Mouse (Mus musculus): ENCODE data around the gene Rbfox2.

Gene Rbfox2

DNA sequence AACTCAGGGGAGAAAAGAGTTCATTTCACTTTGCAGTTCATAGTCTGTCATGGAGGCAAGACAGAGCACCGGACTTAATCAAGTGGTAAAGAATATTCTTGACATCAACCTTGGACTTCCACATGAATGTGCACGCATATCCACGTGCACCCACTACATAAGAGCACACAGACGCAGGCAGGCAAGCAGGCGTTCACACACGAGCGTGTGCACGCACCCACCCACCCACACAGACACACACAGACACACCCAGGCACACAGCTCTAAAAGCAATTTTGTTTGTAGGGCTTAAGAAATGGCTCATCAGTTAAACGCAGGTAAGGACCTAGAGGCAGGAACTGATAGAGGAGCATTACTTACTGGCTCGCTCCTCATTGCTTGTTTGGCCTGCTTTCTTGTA lies 172.3 kb downstream of the Rbfox2 start:
- no peak for DNase-seq

DNA sequence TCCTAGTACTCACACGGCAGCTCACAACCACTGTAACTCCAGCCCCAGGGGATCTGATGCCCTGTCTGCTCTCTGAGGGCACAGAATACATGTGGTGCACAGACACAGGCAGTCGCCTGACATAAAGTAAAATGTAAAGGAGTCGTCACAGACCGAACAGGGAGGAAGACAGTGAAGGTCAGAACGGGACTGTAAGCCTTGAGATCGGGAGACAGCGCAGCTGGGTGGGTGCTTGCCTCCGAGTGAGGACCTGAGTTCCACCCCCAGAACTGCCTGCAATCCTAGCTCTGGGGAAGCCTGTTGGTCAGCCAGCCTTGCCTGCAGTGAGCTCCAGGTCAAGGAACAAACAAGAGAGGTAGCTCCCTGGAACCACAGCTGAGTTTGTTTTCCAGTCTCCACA lies 177.7 kb downstream of the Rbfox2 start:
- DNase-seq: no peak

DNA sequence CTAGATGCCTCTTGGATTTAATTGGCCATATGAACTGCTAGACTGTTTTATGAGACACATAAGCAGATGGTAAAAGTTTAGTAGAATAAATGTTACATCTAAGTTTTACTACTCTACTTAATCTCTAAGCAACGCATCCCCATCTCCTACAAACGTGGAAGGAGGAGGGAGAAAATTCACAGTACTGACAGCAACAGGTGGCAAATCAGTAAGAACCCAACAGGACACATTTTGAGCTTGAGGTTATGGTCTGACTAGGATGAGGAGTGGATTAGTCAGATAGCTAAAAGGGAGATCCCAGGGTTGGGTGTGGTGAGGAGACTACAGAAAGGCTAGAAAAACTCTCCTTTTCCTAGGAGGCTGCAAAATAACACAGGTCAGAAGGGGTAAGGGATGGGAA lies 179.1 kb downstream of the Rbfox2 start:
- DNase-seq: no peak

DNA sequence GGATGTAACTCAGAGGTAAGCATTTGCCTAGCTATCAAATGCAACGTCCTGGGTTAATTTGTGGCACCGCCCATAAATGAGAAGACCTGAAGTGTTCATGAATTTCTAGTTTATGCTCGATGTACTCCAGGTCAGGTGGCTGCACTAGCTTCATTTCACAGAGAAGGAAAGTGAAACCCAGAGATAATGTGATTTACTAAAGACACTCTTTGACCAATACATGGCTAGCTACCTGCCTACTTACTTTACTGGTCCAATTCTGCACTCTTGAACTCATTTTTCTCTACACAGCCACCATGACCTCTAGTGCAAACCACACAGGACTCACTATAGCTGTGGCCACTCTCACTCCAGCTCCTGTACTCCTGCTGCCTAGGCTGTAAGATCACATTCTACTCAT lies 180.1 kb downstream of the Rbfox2 start:
- no peak for DNase-seq

DNA sequence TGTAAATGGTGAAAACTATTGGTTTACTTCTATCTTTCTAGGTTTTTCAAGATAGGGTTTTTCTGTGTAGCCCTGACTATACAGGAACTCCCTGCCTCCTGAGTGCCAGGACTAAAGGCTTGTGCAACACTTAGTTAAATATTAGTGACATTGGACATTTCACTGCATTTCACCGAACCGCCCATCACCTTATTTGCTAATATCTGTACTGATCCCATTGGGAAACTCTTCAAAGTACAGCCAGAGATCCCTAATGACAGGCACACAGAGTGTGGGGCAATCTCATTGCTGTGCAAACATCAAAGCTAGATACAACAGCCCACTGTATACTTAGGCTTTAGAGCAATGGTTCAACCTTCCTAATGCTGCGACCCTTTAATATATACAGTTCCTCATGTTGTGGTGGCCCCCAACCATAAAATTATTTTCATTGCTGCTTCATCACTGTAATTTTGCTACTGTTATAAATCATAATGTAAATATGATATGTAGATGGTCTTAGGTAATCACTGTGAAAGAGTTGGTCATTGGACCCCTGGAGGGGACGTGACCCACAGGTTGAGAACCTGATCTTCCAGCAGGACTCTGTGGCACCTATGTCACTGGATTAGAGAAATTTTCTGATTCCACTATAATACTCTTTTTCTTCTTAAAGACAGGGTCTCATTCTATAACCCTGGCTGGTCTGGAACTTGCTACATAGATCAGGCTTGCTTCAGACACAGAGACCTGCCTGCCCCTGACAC lies 182.3 kb downstream of the Rbfox2 start:
- no peak for DNase-seq

DNA sequence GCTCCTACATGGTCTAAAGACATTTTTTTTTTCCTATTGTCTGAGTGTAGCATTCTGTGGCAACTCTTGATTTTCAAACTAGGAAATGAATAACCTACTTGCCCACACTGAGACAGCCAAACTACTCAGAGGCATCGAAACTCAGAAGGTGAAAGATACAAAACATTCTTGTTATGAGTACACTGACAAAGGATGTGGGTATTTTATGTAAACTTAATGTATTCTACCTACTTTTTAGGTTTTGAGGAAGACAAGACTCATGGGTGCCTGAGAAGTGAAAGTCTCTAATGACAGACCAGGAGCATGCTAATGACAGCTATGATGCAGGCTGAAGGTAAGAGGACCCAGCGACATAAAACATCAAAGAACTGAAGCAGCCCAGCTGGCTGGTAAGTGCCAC lies 184.0 kb downstream of the Rbfox2 start:
- no peak for DNase-seq

DNA sequence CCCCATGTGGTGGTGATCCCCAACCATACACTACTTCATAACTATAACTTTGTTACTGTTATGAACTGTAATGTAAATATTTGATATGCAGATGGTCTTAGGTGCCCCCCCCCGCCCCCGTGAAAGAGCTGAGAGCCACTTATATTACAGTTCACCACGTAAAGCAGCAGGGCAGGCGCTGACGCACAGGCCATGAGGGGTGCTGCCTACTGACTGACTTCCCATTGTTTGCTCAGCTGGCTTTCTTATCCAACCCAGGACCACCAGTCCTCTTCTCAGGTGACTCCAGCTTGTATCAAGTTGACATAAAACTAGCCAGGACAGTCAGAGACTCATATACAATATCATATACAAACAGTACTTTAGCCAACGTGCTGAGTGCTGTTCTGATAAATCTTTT lies 184.6 kb downstream of the Rbfox2 start:
- DNase-seq: no peak

GRCm38 (mm10) chr15:77119666-77120065 lies 187.1 kb downstream of the Rbfox2 start:
- no peak for DNase-seq

DNA sequence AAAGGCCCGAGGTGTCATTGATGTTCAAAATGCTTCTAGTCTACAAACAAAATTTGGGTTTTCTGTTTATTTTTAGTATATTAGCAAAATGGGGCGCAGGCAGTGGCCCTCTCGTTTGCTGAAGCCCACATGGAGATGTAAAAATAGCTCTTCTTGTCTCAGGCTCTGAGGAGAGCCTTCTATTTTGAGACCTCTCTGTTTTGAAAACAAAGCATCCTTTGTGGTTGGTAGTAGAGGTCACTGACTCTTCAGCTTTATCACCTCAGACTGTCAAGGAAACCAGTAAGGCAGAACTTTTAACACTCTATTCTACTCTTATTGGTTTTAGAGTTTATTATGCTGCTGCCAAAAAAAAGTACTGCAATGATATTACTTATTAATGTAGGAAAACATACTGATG lies 189.6 kb downstream of the Rbfox2 start:
- no peak for DNase-seq

DNA sequence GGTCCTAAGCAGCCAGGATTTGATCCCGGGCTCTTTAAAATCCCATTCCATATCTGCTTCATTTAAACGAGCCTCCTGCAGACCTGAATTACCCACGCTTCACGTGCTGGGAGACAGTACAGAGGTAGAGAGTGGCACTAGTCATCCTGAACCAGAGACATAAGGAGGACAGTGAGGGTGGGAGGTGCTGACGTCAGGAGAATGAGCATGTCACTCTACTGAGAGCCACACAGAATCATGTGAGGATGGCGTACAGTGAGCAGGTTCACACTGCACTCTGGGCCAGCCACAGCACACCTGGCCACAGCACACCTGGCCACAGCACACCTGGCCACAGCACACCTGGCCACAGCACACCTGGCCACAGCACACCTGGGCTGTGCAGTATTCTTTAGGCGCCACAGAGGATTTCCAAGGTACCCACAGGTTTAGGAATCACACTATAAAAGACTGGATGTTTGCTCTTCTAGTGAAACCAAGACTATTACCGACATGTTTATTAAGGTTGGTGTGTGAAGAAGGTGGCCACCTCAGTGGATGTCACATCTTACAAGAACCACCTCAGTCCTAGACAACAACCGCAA lies 190.6 kb downstream of the Rbfox2 start:
- no peak for DNase-seq

DNA sequence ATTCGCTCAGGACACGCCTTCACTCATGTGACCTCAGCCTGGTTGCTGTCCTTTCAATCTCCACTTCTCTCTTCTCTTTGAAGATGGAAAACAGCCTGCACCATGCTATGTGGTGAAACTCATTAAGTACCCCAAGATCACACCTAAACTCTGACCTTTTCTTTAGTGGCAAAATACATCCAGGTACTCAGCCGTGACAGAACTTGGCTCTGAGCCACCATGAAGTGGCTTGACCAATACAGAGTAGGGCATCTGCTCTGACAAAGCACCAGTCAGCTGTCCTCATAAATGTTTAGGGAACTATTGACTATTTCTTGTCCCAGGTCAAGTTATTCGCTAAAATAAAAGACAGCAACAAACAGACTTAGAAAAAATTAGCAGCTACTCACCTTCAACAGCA lies 191.3 kb downstream of the Rbfox2 start:
- no peak for DNase-seq

GRCm38 (mm10) chr15:77113591-77113990 lies 193.2 kb downstream of the Rbfox2 start:
- no peak for DNase-seq

DNA sequence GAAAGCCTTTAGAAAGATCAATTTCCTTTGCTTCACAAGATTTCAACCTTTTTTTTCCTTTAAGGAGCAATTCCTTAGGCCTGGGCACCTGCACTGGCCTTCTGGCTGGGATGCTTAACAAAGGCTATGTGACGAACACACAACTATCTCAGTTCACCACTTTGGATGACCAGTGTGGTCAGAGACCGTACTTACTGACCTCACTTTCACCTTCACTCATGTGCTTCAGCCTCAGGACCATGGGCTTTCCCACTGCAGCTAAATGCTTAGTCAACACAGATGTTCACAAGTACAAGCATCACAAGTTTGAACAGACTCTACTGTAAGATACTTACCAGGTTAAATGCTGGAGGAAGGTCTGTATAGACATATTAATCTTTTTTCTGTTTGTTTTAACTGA lies 194.4 kb downstream of the Rbfox2 start:
- no peak for DNase-seq

DNA sequence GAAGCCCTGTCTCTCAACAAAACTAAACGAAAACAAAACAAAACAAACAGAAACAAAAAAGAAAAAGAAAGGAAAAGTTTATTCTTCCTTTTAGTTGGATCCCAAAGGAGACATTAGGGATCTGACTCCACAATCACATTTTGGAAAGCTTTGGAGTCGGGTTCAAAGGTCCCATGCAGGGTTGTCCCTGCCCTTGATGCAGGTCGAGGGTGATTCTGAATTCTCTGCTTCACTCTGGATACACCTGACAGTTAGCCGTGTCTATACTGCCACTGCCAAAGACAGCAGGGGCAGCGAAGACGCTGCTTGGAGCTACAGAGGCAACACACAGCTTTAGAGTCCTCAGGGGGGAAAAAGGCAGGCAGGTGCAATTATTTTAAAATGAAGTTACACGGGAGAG lies 194.9 kb downstream of the Rbfox2 start:
- DNase-seq: no peak

- DNase-seq: no peak
These were observed 196.4 kb downstream of the Rbfox2 start for GRCm38 (mm10) chr15:77110452-77110851.

- DNase-seq: no peak
These were observed 199.5 kb downstream of the Rbfox2 start for GRCm38 (mm10) chr15:77107169-77107908.

DNA sequence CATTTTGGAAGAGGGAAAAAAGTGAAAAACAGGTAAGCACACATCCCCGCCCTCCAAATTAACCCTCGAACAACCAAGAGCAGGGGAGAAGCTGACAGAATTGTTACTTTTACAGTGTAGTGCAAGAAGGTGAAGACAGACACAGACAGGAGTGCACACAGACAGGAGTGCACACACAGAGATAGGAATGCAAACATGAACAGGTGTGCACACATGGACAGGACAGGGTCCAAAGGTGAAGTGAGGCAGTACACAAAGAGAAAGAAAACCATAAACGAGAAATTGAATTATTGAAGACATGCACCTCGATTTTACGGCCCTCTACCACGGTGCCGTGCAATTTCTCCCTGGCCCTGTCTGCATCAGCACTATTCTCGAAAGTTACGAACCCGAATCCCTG lies 201.5 kb downstream of the Rbfox2 start:
- no peak for DNase-seq

DNA sequence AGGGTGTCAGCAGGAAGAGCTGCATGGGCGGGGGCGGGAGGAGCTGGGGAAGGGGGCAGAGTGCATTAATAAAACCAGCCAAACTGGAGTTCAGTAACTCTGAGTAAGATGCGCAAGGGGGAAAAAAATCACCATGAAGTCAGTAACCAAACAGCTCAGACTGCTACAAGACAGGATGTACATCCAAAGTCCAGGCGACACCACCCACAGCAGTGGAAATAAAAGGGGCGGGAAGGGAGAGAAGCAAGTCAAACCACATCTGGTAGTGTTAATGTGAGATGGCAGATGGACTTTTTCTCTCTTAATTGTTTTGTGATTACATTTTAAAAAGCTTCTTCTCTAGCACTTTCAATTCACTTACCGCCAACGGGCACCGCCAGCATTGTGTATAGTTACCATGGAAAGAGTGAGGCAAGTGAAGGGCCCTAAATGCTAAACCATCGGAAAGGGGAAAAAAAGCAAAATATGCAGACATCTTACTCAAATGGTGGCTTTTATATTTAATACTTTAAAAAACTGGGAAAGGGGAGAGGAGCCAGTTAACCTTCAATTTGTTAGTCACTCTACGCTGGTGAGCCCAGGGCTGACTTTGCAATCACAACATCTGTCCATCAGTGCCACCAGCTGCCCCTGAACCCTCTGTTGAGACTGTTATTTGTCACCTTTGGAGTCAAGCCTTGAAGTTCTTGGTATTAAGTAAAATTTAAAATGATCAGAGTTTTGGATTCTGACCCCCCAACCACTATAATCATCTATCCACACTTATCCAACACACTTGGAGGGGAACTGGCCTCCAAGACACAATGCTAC lies 202.2 kb downstream of the Rbfox2 start:
- DNase-seq: no peak

DNA sequence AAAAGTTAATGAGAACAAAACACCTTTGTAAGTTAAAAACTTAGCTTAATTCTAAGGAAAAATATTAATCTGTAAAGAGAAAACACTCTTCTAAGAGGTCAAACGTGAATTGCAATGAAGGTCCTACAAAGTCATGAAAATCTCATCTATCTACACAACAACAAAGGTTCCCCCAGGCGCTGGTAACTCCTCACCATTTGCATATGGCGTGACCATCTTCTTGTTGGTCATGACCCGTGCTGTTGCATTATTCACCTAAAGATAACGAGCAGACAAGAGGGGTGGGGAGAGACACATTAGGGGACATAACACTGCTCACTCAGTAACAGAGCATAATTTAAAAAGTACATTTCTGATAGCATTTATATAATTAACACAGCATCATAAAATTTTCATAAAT lies 204.1 kb downstream of the Rbfox2 start:
- DNase-seq: no peak

- no peak for DNase-seq
These were observed 207.0 kb downstream of the Rbfox2 start for GRCm38 (mm10) chr15:77099756-77100155.

- no peak for DNase-seq
These were observed 209.4 kb downstream of the Rbfox2 start for GRCm38 (mm10) chr15:77097358-77097757.

- DNase-seq: no peak
These were observed 211.6 kb downstream of the Rbfox2 start for GRCm38 (mm10) chr15:77095216-77095615.

DNA sequence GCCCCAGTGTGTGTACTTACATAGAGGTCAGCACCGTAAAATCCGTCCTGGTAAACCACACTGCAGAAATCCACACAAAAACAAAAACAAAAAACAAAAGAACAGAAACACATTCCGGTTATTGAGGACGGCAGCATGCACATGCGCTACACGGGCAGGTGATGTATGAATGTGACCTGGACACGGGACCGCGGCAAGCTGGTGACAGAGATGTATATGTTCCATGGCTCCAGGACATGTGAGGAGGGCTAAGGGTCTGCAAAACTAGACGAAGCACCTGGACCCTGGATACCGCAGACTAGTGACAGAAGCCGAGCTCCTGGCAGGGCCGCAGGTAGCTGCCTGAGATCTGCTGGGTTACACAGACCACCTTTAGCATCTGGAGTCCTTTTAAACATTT lies 212.4 kb downstream of the Rbfox2 start:
- DNase-seq: no peak
